Mouse (Mus musculus) hindbrain, embryonic 10.5 days (tissue): ENCODE measurements around the gene Palld. TPM values are rescaled to one million over a fixed set of nuclear protein-coding genes. Genes with fewer than 3 reads are reported as not detected.

ENCODE experiments used
- DNase-seq: peaks from one replicate; pipeline ENCODE4 v3.0.0-alpha.2; 2017; ENCODE audit warnings: low spot score
- H3K27ac ChIP-seq: fragments of 300-500 bp; sonication (generic); 2 replicates; pipeline ENCODE4 v1.5.1; 2016; ENCODE audit warnings: mild to moderate bottlenecking, moderate library complexity
- H3K27me3 ChIP-seq: fragments of 300-500 bp; sonication (generic); 2 replicates; pipeline ENCODE4 v1.6.1; 2016; ENCODE audit warnings: mild to moderate bottlenecking; ENCODE audit not compliant: poor library complexity, insufficient read depth, severe bottlenecking
- H3K36me3 ChIP-seq: fragments of 300-500 bp; sonication (generic); 2 replicates; pipeline ENCODE4 v1.6.1; 2016; ENCODE audit warnings: mild to moderate bottlenecking, moderate library complexity
- H3K4me1 ChIP-seq: fragments of 300-500 bp; sonication (generic); replicated peaks from 2 replicates; pipeline ENCODE4 v1.6.1; 2016; ENCODE audit warnings: mild to moderate bottlenecking
- H3K4me3 ChIP-seq: fragments of 300-500 bp; sonication (generic); 2 replicates; pipeline ENCODE4 v1.5.1; 2016; ENCODE audit warnings: mild to moderate bottlenecking, moderate library complexity
- H3K9me3 ChIP-seq: fragments of 300-500 bp; sonication (generic); 2 replicates; pipeline ENCODE4 v1.6.1; 2016; ENCODE audit warnings: mild to moderate bottlenecking, moderate library complexity
- WGBS: fragments of 180-500 bp; shearing (Covaris S2); methylation state at CpG from one replicate; pipeline ENCODE4 v1.1.7; 2016; 5-methylcytosine and 5-hydroxymethylcytosine counted together
- polyA plus RNA-seq: library from polyadenylated mRNA; unstranded; fragments of >200 nt; fragmentation: Nextera tagmentation; extraction: Ambion mirVana; gene quantifications from 2 replicates; pipeline ENCODE4 v1.2.1, GENCODE M21; 2016

The Palld gene
- polyA plus RNA-seq, 1 experiment from 2014 or later = 52.4 TPM

GRCm38 (mm10) chr8:61575096-61575653, 327.3 kb downstream of the Palld start:
- 60% methylated on average over 4 of the region's 4 CpGs for WGBS
- H3K4me1 ChIP-seq = peaks cover 18% of the 10 kb centered on the region; the same call in 1 of the 2 replicates
- no peaks in the 10 kb centered on the region for H3K9me3 ChIP-seq
- no peak overlapping the region for H3K4me3 ChIP-seq
- DNase-seq = no peak
- H3K27me3 ChIP-seq = no peaks in the 10 kb centered on the region
- peaks cover 14% of the 10 kb centered on the region; the same call in 1 of the 2 replicates for H3K36me3 ChIP-seq
- H3K27ac ChIP-seq = no peak overlapping the region

DNA sequence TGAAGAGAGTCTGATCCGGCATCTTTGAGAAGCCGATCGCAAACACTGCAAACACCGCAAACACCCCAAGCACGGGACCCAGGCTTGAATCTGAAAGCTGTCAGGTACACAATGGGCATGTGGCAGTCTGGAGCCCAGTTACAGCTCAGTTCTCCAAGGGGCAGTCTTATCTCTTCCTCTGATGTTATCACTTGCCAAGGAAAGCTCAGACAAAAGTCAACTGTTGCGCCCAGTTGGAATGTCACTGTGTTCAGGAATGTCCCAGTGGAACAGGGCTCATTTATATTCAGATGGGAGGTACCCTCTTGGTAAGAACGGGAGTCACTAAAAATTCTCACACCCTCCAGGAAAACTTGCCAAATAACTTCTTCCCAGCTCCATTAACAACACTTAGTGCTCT, 328.0 kb downstream of the Palld start:
- H3K36me3 ChIP-seq = peaks cover 14% of the 10 kb centered on the region; the same call in 1 of the 2 replicates
- no peaks in the 10 kb centered on the region for H3K27me3 ChIP-seq
- H3K9me3 ChIP-seq = no peaks in the 10 kb centered on the region
- H3K4me1 ChIP-seq = peaks cover 18% of the 10 kb centered on the region; the same call in 1 of the 2 replicates
- H3K27ac ChIP-seq = no peak overlapping the region
- 80% methylated on average over 7 of the region's 7 CpGs for WGBS
- DNase-seq = no peak
- H3K4me3 ChIP-seq = no peak overlapping the region

- 74% methylated on average over 8 of the region's 8 CpGs for WGBS
- no peak overlapping the region for H3K4me3 ChIP-seq
Measured at GRCm38 (mm10) chr8:61573179-61573937, 329.1 kb downstream of the Palld start.

GRCm38 (mm10) chr8:61572697-61573096, 329.8 kb downstream of the Palld start:
- DNase-seq = no peak
- peaks cover 4% of the 10 kb centered on the region; the same call in 1 of the 2 replicates for H3K36me3 ChIP-seq
- no peaks in the 10 kb centered on the region for H3K9me3 ChIP-seq
- WGBS = 87% methylated on average over 6 of the region's 6 CpGs
- H3K4me3 ChIP-seq = no peak overlapping the region
- peaks cover 18% of the 10 kb centered on the region; the same call in 1 of the 2 replicates for H3K4me1 ChIP-seq
- H3K27me3 ChIP-seq = no peaks in the 10 kb centered on the region
- H3K27ac ChIP-seq = no peak overlapping the region

More at GRCm38 (mm10) chr8:61573179-61573937, 329.1 kb downstream of the Palld start:
- Histone ChIP-seq H3K27ac (peak overlapping the region; percentile 31), H3K36me3 (0 out of 2 replicates have a peak, but pooled peaks cover 10% of the 10 kb centered on the region), H3K27me3 (no peaks in the 10 kb centered on the region), H3K4me1 (peaks cover 18% of the 10 kb centered on the region; the same call in 1 of the 2 replicates), H3K9me3 (no peaks in the 10 kb centered on the region)
- DNase-seq = no peak

DNA sequence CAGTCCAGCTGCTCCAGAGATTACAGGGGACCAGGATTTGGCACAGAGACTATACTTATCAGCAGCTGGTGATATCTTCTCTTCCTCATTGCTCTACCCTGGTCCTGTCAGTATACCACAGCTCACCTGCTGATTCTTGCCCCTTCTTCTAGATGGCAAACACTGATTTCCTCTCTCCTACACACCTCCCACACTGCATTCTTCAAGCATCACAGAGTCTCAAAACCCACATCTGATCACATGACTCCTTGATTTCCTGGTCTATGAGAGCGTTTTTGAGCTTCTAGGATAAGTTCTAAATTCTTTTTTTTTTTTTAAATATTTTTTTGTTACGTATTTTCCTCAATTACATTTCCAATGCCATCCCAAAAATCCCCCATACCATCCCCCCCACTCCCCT, 331.9 kb downstream of the Palld start:
- Histone ChIP-seq H3K4me3 (no peak overlapping the region), H3K9me3 (no peaks in the 10 kb centered on the region), H3K27me3 (no peaks in the 10 kb centered on the region), H3K27ac (no peak overlapping the region), H3K4me1 (peaks cover 18% of the 10 kb centered on the region; the same call in 1 of the 2 replicates), H3K36me3 (no peaks in the 10 kb centered on the region; the same call in 1 of the 2 replicates)
- 90% methylated on average over 2 of the region's 2 CpGs for WGBS
- no peak for DNase-seq

DNA sequence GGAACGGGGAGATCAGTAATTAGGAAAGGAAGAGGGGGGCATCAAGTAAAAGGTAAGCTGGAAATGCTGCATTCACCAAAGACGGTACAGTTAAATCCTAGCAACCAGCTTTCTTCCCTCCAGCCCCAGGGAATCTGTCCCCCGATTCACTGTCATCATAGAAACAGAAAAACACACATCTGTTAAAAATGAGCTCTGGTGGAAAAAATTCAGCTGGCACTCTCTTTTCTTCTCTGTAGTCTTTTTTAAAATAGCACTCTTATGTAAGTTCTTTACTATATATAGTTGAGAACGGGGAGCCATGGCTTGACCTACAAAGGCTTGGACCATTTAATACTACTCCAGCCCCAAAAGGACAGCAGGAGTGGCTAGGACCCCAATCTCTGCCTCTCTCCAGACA, 332.8 kb downstream of the Palld start:
- Histone ChIP-seq H3K27ac (no peak overlapping the region), H3K36me3 (no peaks in the 10 kb centered on the region; the same call in 1 of the 2 replicates), H3K27me3 (no peaks in the 10 kb centered on the region), H3K4me3 (no peak overlapping the region), H3K4me1 (peaks cover 14% of the 10 kb centered on the region; the same call in 1 of the 2 replicates), H3K9me3 (no peaks in the 10 kb centered on the region)
- DNase-seq = no peak
- 86% methylated on average over 4 of the region's 4 CpGs for WGBS

GRCm38 (mm10) chr8:61569211-61569610, 333.3 kb downstream of the Palld start:
- H3K4me1 ChIP-seq = peaks cover 9% of the 10 kb centered on the region; the same call in 1 of the 2 replicates
- H3K9me3 ChIP-seq = no peaks in the 10 kb centered on the region
- no peak for DNase-seq
- no peaks in the 10 kb centered on the region; the same call in 1 of the 2 replicates for H3K36me3 ChIP-seq
- no peak overlapping the region for H3K27ac ChIP-seq
- H3K4me3 ChIP-seq = no peak overlapping the region
- no peaks in the 10 kb centered on the region for H3K27me3 ChIP-seq

- peaks cover 11% of the 10 kb centered on the region; the same call in 1 of the 2 replicates for H3K4me1 ChIP-seq
- no peak overlapping the region for H3K27ac ChIP-seq
- WGBS = 89% methylated on average over 4 of the region's 4 CpGs
- no peaks in the 10 kb centered on the region; the same call in 1 of the 2 replicates for H3K36me3 ChIP-seq
- no peak for DNase-seq
- no peaks in the 10 kb centered on the region for H3K27me3 ChIP-seq
- H3K4me3 ChIP-seq = no peak overlapping the region
- no peaks in the 10 kb centered on the region for H3K9me3 ChIP-seq
Measured at GRCm38 (mm10) chr8:61563378-61563777, 339.1 kb downstream of the Palld start.

GRCm38 (mm10) chr8:61562626-61563025, 339.9 kb downstream of the Palld start:
- Histone ChIP-seq H3K4me3 (no peak overlapping the region), H3K9me3 (no peaks in the 10 kb centered on the region), H3K27ac (no peak overlapping the region), H3K4me1 (peaks cover 11% of the 10 kb centered on the region; the same call in 1 of the 2 replicates), H3K36me3 (no peaks in the 10 kb centered on the region; the same call in 1 of the 2 replicates), H3K27me3 (no peaks in the 10 kb centered on the region)
- no peak for DNase-seq
- WGBS = 87% methylated on average over 4 of the region's 4 CpGs

- no peak overlapping the region for H3K27ac ChIP-seq
- no peaks in the 10 kb centered on the region for H3K9me3 ChIP-seq
- peaks cover 13% of the 10 kb centered on the region; the same call in 1 of the 2 replicates for H3K4me1 ChIP-seq
- no peaks in the 10 kb centered on the region for H3K27me3 ChIP-seq
- H3K36me3 ChIP-seq = no peaks in the 10 kb centered on the region
- DNase-seq = no peak
- H3K4me3 ChIP-seq = no peak overlapping the region
- WGBS = 97% methylated on average over 5 of the region's 5 CpGs
Measured at GRCm38 (mm10) chr8:61561220-61561619, 341.3 kb downstream of the Palld start.

GRCm38 (mm10) chr8:61559979-61560378, 342.5 kb downstream of the Palld start:
- WGBS = 93% methylated on average over 4 of the region's 4 CpGs
- Histone ChIP-seq H3K27me3 (no peaks in the 10 kb centered on the region), H3K4me3 (no peak overlapping the region), H3K27ac (no peak overlapping the region), H3K9me3 (no peaks in the 10 kb centered on the region), H3K4me1 (peaks cover 24% of the 10 kb centered on the region), H3K36me3 (no peaks in the 10 kb centered on the region)
- no peak for DNase-seq

- Histone ChIP-seq H3K36me3 (no peaks in the 10 kb centered on the region), H3K4me1 (peaks cover 25% of the 10 kb centered on the region), H3K9me3 (no peaks in the 10 kb centered on the region), H3K27me3 (no peaks in the 10 kb centered on the region), H3K4me3 (no peak overlapping the region), H3K27ac (no peak overlapping the region)
- 83% methylated on average over 5 of the region's 5 CpGs for WGBS
- DNase-seq = no peak
Measured at GRCm38 (mm10) chr8:61559450-61559849, 343.0 kb downstream of the Palld start.
